Mouse (Mus musculus) hindbrain, embryonic 12.5 days (tissue): Measurements from ENCODE around the gene Tle2. TPM values are rescaled to one million over a fixed set of nuclear protein-coding genes. Genes with fewer than 3 reads are reported as not detected.

Experiments
- ATAC-seq: fragments of 200-750 bp; cut with Nextera tagmentation; 2 replicates; pipeline ENCODE4 v1.8.0; 2017; ENCODE audit warnings: moderate TSS enrichment; ENCODE audit not compliant: low FRiP score
- H3K27ac ChIP-seq: fragments of 300-500 bp; sonication (generic); 2 replicates; pipeline ENCODE4 v1.5.1; 2016; ENCODE audit warnings: mild to moderate bottlenecking
- H3K27me3 ChIP-seq: fragments of 300-500 bp; sonication (generic); 2 replicates; pipeline ENCODE4 v1.6.1; 2016; ENCODE audit warnings: mild to moderate bottlenecking
- H3K36me3 ChIP-seq: fragments of 300-500 bp; sonication (generic); 2 replicates; pipeline ENCODE4 v1.6.1; 2016; ENCODE audit warnings: mild to moderate bottlenecking
- H3K4me1 ChIP-seq: fragments of 300-500 bp; sonication (generic); 2 replicates; pipeline ENCODE4 v1.6.1; 2016
- H3K4me2 ChIP-seq: fragments of 300-500 bp; sonication (generic); replicated peaks from 2 replicates; pipeline ENCODE4 v1.6.1; 2016; ENCODE audit warnings: mild to moderate bottlenecking
- H3K4me3 ChIP-seq: fragments of 300-500 bp; sonication (generic); 2 replicates; pipeline ENCODE4 v1.5.1; 2016; ENCODE audit warnings: mild to moderate bottlenecking
- H3K9ac ChIP-seq: fragments of 300-500 bp; sonication (generic); 2 replicates; pipeline ENCODE4 v1.6.1; 2016; ENCODE audit warnings: mild to moderate bottlenecking, moderate library complexity
- H3K9me3 ChIP-seq: fragments of 300-500 bp; sonication (generic); replicated peaks from 2 replicates; pipeline ENCODE4 v1.6.1; 2016; ENCODE audit warnings: mild to moderate bottlenecking
- WGBS: fragments of 180-500 bp; shearing (Covaris S2); methylation state at CpG from one replicate; pipeline ENCODE4 v1.1.7; 2016; 5-methylcytosine and 5-hydroxymethylcytosine counted together
- polyA plus RNA-seq: library from polyadenylated mRNA; unstranded; fragments of >200 nt; fragmentation: Nextera tagmentation; extraction: Ambion mirVana; gene quantifications from 2 replicates; pipeline ENCODE4 v1.2.1, GENCODE M21; 2016

The Tle2 gene
- polyA plus RNA-seq: 30.6 and 32.1 TPM in 2 replicates

- H3K9me3 ChIP-seq: no peaks in the 10 kb centered on the region
- peaks cover 74% of the 10 kb centered on the region for H3K27me3 ChIP-seq
- H3K27ac ChIP-seq: peak within 1 kb of the TSS; percentile 48; the same call in 1 of the 2 replicates
- peaks cover 54% of the 10 kb centered on the region for H3K4me1 ChIP-seq
- H3K4me3 ChIP-seq: peak within 1 kb of the TSS; percentile 51
- WGBS: 20% methylated on average over 10 of the region's 10 CpGs
- H3K36me3 ChIP-seq: no peaks in the 10 kb centered on the region
- H3K9ac ChIP-seq: peak within 1 kb of the TSS; percentile 69
- ATAC-seq: no peak
- H3K4me2 ChIP-seq: peak within 1 kb of the TSS; percentile 77
Observed at GRCm38 (mm10) chr10:81574081-81575056, at the start of gene Tle2. Gene Tle2 (plus strand): TSS chr10:81574561.

- Histone ChIP-seq H3K4me2 (no peak overlapping the region), H3K9ac (no peak overlapping the region), H3K4me3 (no peak overlapping the region), H3K27ac (no peak overlapping the region), H3K27me3 (peaks cover 11% of the 10 kb centered on the region), H3K36me3 (peaks cover 19% of the 10 kb centered on the region), H3K9me3 (no peaks in the 10 kb centered on the region), H3K4me1 (0 out of 2 replicates have a peak, but pooled peaks cover 3% of the 10 kb centered on the region)
- WGBS: 77% methylated on average over 12 of the region's 13 CpGs
- no peak for ATAC-seq
Observed at GRCm38 (mm10) chr10:81525017-81525694, 49.2 kb upstream of the Tle2 start.

GRCm38 (mm10) chr10:81526779-81527178, 47.6 kb upstream of the Tle2 start:
- Histone ChIP-seq H3K4me3 (no peak overlapping the region), H3K27ac (no peak overlapping the region), H3K9me3 (no peaks in the 10 kb centered on the region), H3K9ac (no peak overlapping the region), H3K27me3 (peaks cover 11% of the 10 kb centered on the region), H3K4me1 (0 out of 2 replicates have a peak, but pooled peaks cover 3% of the 10 kb centered on the region), H3K36me3 (peaks cover 34% of the 10 kb centered on the region), H3K4me2 (no peak overlapping the region)
- ATAC-seq: 0 out of 2 replicates have a peak, but pooled peaks have one; percentile 44
- 13% methylated on average over 14 of the region's 14 CpGs for WGBS

- Histone ChIP-seq H3K36me3 (peaks cover 43% of the 10 kb centered on the region), H3K4me3 (no peak overlapping the region), H3K9me3 (no peaks in the 10 kb centered on the region), H3K27ac (no peak overlapping the region), H3K4me2 (no peak overlapping the region), H3K27me3 (no peaks in the 10 kb centered on the region), H3K4me1 (peaks cover 2% of the 10 kb centered on the region; the same call in 1 of the 2 replicates), H3K9ac (no peak overlapping the region)
- WGBS: 61% methylated on average over 16 of the region's 16 CpGs
- ATAC-seq: no peak
Observed at GRCm38 (mm10) chr10:81534826-81535225, 39.5 kb upstream of the Tle2 start.

GRCm38 (mm10) chr10:81536734-81537133, 37.6 kb upstream of the Tle2 start:
- Histone ChIP-seq H3K27me3 (no peaks in the 10 kb centered on the region), H3K36me3 (peaks cover 30% of the 10 kb centered on the region), H3K27ac (no peak overlapping the region), H3K4me2 (no peak overlapping the region), H3K4me3 (no peak overlapping the region), H3K9ac (no peak overlapping the region), H3K9me3 (no peaks in the 10 kb centered on the region), H3K4me1 (peaks cover 10% of the 10 kb centered on the region)
- ATAC-seq: no peak
- 78% methylated on average over 6 of the region's 6 CpGs for WGBS

- Histone ChIP-seq H3K27ac (no peak overlapping the region), H3K4me2 (no peak overlapping the region), H3K9me3 (no peaks in the 10 kb centered on the region), H3K36me3 (peaks cover 27% of the 10 kb centered on the region), H3K4me3 (no peak overlapping the region), H3K4me1 (peaks cover 17% of the 10 kb centered on the region), H3K9ac (no peak overlapping the region), H3K27me3 (no peaks in the 10 kb centered on the region)
- WGBS: 82% methylated on average over 2 of the region's 2 CpGs
- ATAC-seq: no peak
Observed at GRCm38 (mm10) chr10:81537429-81537828, 36.9 kb upstream of the Tle2 start.

GRCm38 (mm10) chr10:81538321-81539048, 35.9 kb upstream of the Tle2 start:
- Histone ChIP-seq H3K4me1 (peaks cover 27% of the 10 kb centered on the region), H3K27me3 (no peaks in the 10 kb centered on the region), H3K27ac (no peak overlapping the region), H3K36me3 (peaks cover 20% of the 10 kb centered on the region), H3K9ac (peak overlapping the region; percentile 41; the same call in 1 of the 2 replicates), H3K4me3 (no peak overlapping the region), H3K9me3 (no peaks in the 10 kb centered on the region), H3K4me2 (no peak overlapping the region)
- WGBS: 87% methylated on average over 3 of the region's 3 CpGs
- no peak for ATAC-seq

GRCm38 (mm10) chr10:81541363-81541762, 33.0 kb upstream of the Tle2 start:
- H3K36me3 ChIP-seq: peaks cover 19% of the 10 kb centered on the region; the same call in 1 of the 2 replicates
- H3K9me3 ChIP-seq: no peaks in the 10 kb centered on the region
- H3K27me3 ChIP-seq: no peaks in the 10 kb centered on the region
- ATAC-seq: no peak
- H3K4me2 ChIP-seq: no peak overlapping the region
- WGBS: 90% methylated on average over 5 of the region's 5 CpGs
- no peak overlapping the region for H3K27ac ChIP-seq
- H3K4me1 ChIP-seq: peaks cover 38% of the 10 kb centered on the region
- no peak overlapping the region for H3K4me3 ChIP-seq
- no peak overlapping the region; the same call in 1 of the 2 replicates for H3K9ac ChIP-seq

- H3K9ac ChIP-seq: no peak overlapping the region; the same call in 1 of the 2 replicates
- no peak overlapping the region for H3K27ac ChIP-seq
- no peaks in the 10 kb centered on the region for H3K9me3 ChIP-seq
- H3K4me2 ChIP-seq: no peak overlapping the region
- 87% methylated on average over 10 of the region's 10 CpGs for WGBS
- no peak overlapping the region for H3K4me3 ChIP-seq
- H3K27me3 ChIP-seq: no peaks in the 10 kb centered on the region
- H3K36me3 ChIP-seq: peaks cover 18% of the 10 kb centered on the region; the same call in 1 of the 2 replicates
- ATAC-seq: no peak
- H3K4me1 ChIP-seq: peaks cover 38% of the 10 kb centered on the region
Observed at GRCm38 (mm10) chr10:81541803-81542202, 32.6 kb upstream of the Tle2 start.

- ATAC-seq: no peak
- Histone ChIP-seq H3K36me3 (peaks cover 11% of the 10 kb centered on the region; the same call in 1 of the 2 replicates), H3K27ac (no peak overlapping the region), H3K4me2 (peak overlapping the region; percentile 98), H3K9ac (peak overlapping the region; percentile 96), H3K27me3 (no peaks in the 10 kb centered on the region), H3K4me1 (peaks cover 38% of the 10 kb centered on the region), H3K4me3 (peak overlapping the region; percentile 94; the same call in 1 of the 2 replicates), H3K9me3 (no peaks in the 10 kb centered on the region)
- 76% methylated on average over 7 of the region's 7 CpGs for WGBS
Observed at GRCm38 (mm10) chr10:81542727-81543460, 31.5 kb upstream of the Tle2 start.

- Histone ChIP-seq H3K27me3 (no peaks in the 10 kb centered on the region), H3K27ac (no peak overlapping the region), H3K9ac (peak overlapping the region; percentile 96), H3K4me1 (peaks cover 38% of the 10 kb centered on the region), H3K9me3 (no peaks in the 10 kb centered on the region), H3K36me3 (peaks cover 11% of the 10 kb centered on the region; the same call in 1 of the 2 replicates), H3K4me3 (peak overlapping the region; percentile 94), H3K4me2 (peak overlapping the region; percentile 98)
- WGBS: 50% methylated on average over 1 of the region's 1 CpGs
- no peak for ATAC-seq
Observed at GRCm38 (mm10) chr10:81543633-81544032, 30.7 kb upstream of the Tle2 start.
